In the genomic region with DNA sequence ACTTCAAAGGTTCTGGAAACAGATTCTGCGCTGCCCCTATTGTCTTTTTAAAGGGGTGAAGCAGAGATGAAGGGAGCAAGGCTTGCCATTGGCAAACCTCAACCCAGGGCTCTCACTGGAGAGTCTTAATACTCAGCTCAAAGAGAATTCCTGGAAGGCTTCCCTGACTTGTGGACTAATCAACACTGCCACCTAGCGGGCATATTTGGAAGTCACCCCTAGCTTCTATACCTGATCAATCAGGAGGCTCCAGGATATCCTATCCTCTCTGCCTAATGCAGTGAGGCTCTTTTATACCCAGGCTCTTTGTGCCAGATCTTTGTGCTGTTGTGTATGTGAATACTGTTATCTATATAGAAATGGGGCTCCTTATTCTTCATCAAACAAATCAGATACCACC, we compare ENCODE assay signal across 9 mouse cellular contexts. TPM values are rescaled to one million over a fixed set of nuclear protein-coding genes. Genes with fewer than 3 reads are reported as not detected.
DNase-seq lines count a peak whose midpoint lies in the region; ATAC-seq and TF ChIP-seq lines count a peak whose summit lies in the region.
"Had no signal": no experiment of that assay in that cellular context is flagged by ENCODE, and none has a peak within 500 bp of the region (broad histone marks: within the 10 kb centered on the region; RNA-seq: fewer than 3 reads in every experiment).

No protein-coding gene starts in this region.

- TF ChIP-seq CTCF in forebrain, postnatal 0 days (IDR thresholded peaks at IDR 0.05; ENCODE audit: low read depth), result peak; percentile 90

- H3K4me2 ChIP-seq in forebrain, postnatal 0 days (ENCODE audit: low read depth), result no peak overlapping the region
- H3K4me2 ChIP-seq in hindbrain, embryonic 12.5 days (replicated peaks), result no peak overlapping the region
- H3K4me2 ChIP-seq: liver, embryonic 15.5 days had no signal

- H3K27ac ChIP-seq in forebrain, postnatal 0 days (ENCODE audit: low read depth, low read length), result no peak overlapping the region
- no peak overlapping the region for H3K27ac ChIP-seq in hindbrain, embryonic 12.5 days
- H3K27ac ChIP-seq: liver, embryonic 15.5 days had no signal

- no peak overlapping the region for H3K4me3 ChIP-seq in forebrain, postnatal 0 days (ENCODE audit: low read depth, low read length)
- H3K4me3 ChIP-seq in hindbrain, embryonic 12.5 days, result no peak overlapping the region
- H3K4me3 ChIP-seq: liver, embryonic 15.5 days had no signal

- H3K9ac ChIP-seq in forebrain, postnatal 0 days, result no peak overlapping the region
- H3K9ac ChIP-seq in hindbrain, embryonic 12.5 days, result no peak overlapping the region
- H3K9ac ChIP-seq: liver, embryonic 15.5 days had no signal

- no peaks in the 10 kb centered on the region for H3K4me1 ChIP-seq in forebrain, postnatal 0 days (ENCODE audit: insufficient read depth)
- no peaks in the 10 kb centered on the region for H3K4me1 ChIP-seq in hindbrain, embryonic 12.5 days
- H3K4me1 ChIP-seq: liver, embryonic 15.5 days had no signal

- no peaks in the 10 kb centered on the region for H3K27me3 ChIP-seq in forebrain, postnatal 0 days (ENCODE audit: insufficient read depth, low read length)
- H3K27me3 ChIP-seq in hindbrain, embryonic 12.5 days, result no peaks in the 10 kb centered on the region
- H3K27me3 ChIP-seq: liver, embryonic 15.5 days had no signal

- 0% methylated on average over 2 of the region's 2 CpGs for WGBS in forebrain, postnatal 0 days
- WGBS in hindbrain, embryonic 12.5 days, result 2% methylated on average over 2 of the region's 2 CpGs

- peak; percentile 85 for ATAC-seq in forebrain, postnatal 0 days
- ATAC-seq in hindbrain, embryonic 12.5 days (ENCODE audit: low FRiP score), result 0 out of 2 replicates have a peak, but pooled peaks have one; percentile 50

- no peaks in the 10 kb centered on the region for H3K9me3 ChIP-seq in forebrain, postnatal 0 days (ENCODE audit: low read length)
- H3K9me3 ChIP-seq in hindbrain, embryonic 12.5 days (replicated peaks), result no peaks in the 10 kb centered on the region
- H3K9me3 ChIP-seq: liver, embryonic 15.5 days had no signal

- no peaks in the 10 kb centered on the region for H3K36me3 ChIP-seq in forebrain, postnatal 0 days (ENCODE audit: insufficient read depth)
- no peaks in the 10 kb centered on the region for H3K36me3 ChIP-seq in hindbrain, embryonic 12.5 days
- H3K36me3 ChIP-seq: liver, embryonic 15.5 days had no signal

- DNase-seq in NIH3T3 (ENCODE audit: low read depth), result peak; percentile 87
- peak; percentile 56 for DNase-seq in cerebellum, adult 11-12 months
- DNase-seq in forebrain, postnatal 0 days, result peak; percentile 92
- DNase-seq in layer of hippocampus, adult 9-11 months, result peak; percentile 69
- DNase-seq in lung, postnatal 14 days, result peak; percentile 78
- peak; percentile 93 for DNase-seq in retina, embryonic 14.5 days (ENCODE audit: low spot score)
- DNase-seq in urinary bladder, adult 2 months (ENCODE audit: low spot score), result peak; percentile 41

RNA-seq across cellular contexts. Expression of a gene that starts 28.0 kb away (rescaled TPM):
- 9.3 and 12.7 TPM in 2 replicates for total RNA-seq in forebrain, postnatal 0 days (2014; rRNA removed)
- 4.2 and 4.6 TPM in 2 replicates for polyA plus RNA-seq in forebrain, postnatal 0 days (2015; fragmentation: Nextera tagmentation; extraction: Ambion mirVana)
- polyA plus RNA-seq in hindbrain, embryonic 12.5 days (2016; fragmentation: Nextera tagmentation; extraction: Ambion mirVana), result 5.0 and 5.5 TPM in 2 replicates
- 33.1 and 40.0 TPM in 2 replicates for polyA plus RNA-seq in urinary bladder, adult 2 months (2012; rRNA removed)

Comparison
In these comparisons a context has a peak if more than half of its experiments do, and no peak if none do; other contexts are left out.
1. DNase-seq: peak in every context shown above with its lines; median percentile 93 in retina, embryonic 14.5 days; 92 in forebrain, postnatal 0 days; 87 in NIH3T3; 78 in lung, postnatal 14 days; 69 in layer of hippocampus, adult 9-11 months; 56 in cerebellum, adult 11-12 months; 41 in urinary bladder, adult 2 months.